Mouse (Mus musculus) thymus, adult 2 months (tissue): ENCODE results near the gene Cog8.

Experiments used
- CTCF ChIP-seq: fragments of 200-500 bp; IDR thresholded peaks from 2 replicates; pipeline ENCODE4 v1.5.1; 2012; ENCODE audit warnings: mild to moderate bottlenecking, control low read depth, low read length, moderate library complexity, borderline replicate concordance; ENCODE audit not compliant: control insufficient read depth, poor library complexity, insufficient read depth; ENCODE audit errors: extremely low read depth
- POLR2A ChIP-seq: fragments of 200-500 bp; IDR thresholded peaks from 2 replicates; pipeline ENCODE4 v1.6.1; 2012; ENCODE audit warnings: mild to moderate bottlenecking, low read length, control low read depth, moderate library complexity; ENCODE audit not compliant: control insufficient read depth, poor library complexity, insufficient read depth; ENCODE audit errors: extremely low read depth

DNA sequence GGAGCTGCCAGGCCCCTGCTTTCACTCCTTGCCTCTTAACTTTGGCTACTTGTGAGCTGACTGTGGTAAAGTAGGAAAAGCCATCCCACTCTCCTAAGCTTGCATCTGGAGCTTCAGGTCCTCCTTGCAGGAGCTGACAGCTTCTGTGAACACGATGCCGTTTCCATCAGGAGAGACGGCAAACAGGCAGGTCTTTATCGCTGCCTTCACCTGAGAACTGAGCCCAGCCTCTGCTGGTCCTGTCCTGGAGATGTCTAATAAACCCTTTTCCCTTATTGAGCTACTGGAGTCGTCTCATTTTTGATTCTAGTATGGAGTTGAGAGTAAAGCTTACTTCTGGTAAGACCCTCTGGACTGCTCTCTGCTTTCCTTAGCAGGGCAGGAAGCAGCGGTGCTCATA is 11.0 kb downstream of the Cog8 start:
- TF ChIP-seq CTCF, result no peak
- TF ChIP-seq POLR2A, result no peak
